Mouse (Mus musculus): Measurements from ENCODE around the gene H2-DMb2. TPM values are rescaled to one million over a fixed set of nuclear protein-coding genes. Genes with fewer than 3 reads are reported as not detected.

The H2-DMb2 gene
- polyA plus RNA-seq, 1 experiment: not detected

DNA sequence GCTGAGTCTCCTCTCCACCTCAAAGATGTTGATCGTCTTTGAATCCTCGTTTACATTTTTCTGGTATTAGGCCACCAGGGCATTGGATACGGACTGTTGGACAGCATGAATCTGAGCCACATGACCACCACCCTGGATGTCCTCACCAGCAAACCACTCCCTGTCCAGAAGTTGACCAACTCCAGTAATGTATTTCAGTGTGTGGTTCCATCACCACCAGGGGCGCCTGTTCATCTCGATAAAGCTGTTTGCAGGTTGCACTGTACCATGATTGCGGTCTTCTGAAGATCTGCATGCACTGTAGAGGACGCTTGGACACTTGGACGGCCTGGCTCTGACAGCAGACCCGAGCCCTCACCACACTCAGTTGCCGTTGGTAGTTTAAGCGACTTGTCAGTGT, 9.8 kb upstream of the H2-DMb2 start:
- peaks cover 9% of the 10 kb centered on the region for H3K27me3 ChIP-seq (ENCODE audit: control insufficient read depth, insufficient read depth, insufficient read length)
- H3K4me3 ChIP-seq: no peak overlapping the region
- H3ac ChIP-seq (ENCODE audit: control insufficient read depth, insufficient read length): no peak overlapping the region
- no peaks in the 10 kb centered on the region for H3K79me2 ChIP-seq (ENCODE audit: control insufficient read depth, insufficient read depth)
- TF ChIP-seq POLR2A (IDR thresholded peaks at IDR 0.05; ENCODE audit: insufficient read length, low read depth) (no peak), SRF (IDR thresholded peaks at IDR 0.05; ENCODE audit: control insufficient read depth, insufficient read length, low read depth) (no peak), MYOG (IDR thresholded peaks at IDR 0.05; ENCODE audit: control insufficient read depth in 1 of 3, insufficient read depth in 1 of 3, insufficient read length in 2 of 3, low read depth in 2 of 3) (no peak), REST (IDR thresholded peaks at IDR 0.05; ENCODE audit: insufficient read depth, insufficient read length) (no peak), POLR2AphosphoS2 (IDR thresholded peaks at IDR 0.05; ENCODE audit: insufficient read length, low read depth) (peak; percentile 16)
- H3K36me3 ChIP-seq (ENCODE audit: control insufficient read depth, insufficient read depth): no peaks in the 10 kb centered on the region
- H3K4me2 ChIP-seq (ENCODE audit: low read depth): no peak overlapping the region

- H3K27me3 ChIP-seq (ENCODE audit: control insufficient read depth, insufficient read depth, insufficient read length): peaks cover 20% of the 10 kb centered on the region
- H3K4me3 ChIP-seq: no peak overlapping the region
- H3K36me3 ChIP-seq (ENCODE audit: control insufficient read depth, insufficient read depth): no peaks in the 10 kb centered on the region
- H3K4me2 ChIP-seq (ENCODE audit: low read depth): no peak overlapping the region
- no peak overlapping the region for H3ac ChIP-seq (ENCODE audit: control insufficient read depth, insufficient read length)
- no peaks in the 10 kb centered on the region for H3K79me2 ChIP-seq (ENCODE audit: control insufficient read depth, insufficient read depth)
- no peak for TF ChIP-seq CEBPB (IDR thresholded peaks at IDR 0.05; ENCODE audit: insufficient read depth, poor library complexity, severe bottlenecking)
- TF ChIP-seq MYOG (IDR thresholded peaks at IDR 0.05; ENCODE audit: control insufficient read depth in 1 of 3, insufficient read depth in 1 of 3, insufficient read length in 2 of 3, low read depth in 2 of 3): no peak
- no peak for TF ChIP-seq SRF (IDR thresholded peaks at IDR 0.05; ENCODE audit: control insufficient read depth, insufficient read length, low read depth)
- TF ChIP-seq TCF12 (IDR thresholded peaks at IDR 0.05; ENCODE audit: insufficient read depth, poor library complexity, severe bottlenecking): no peak
- no peak for TF ChIP-seq E2F4 (IDR thresholded peaks at IDR 0.05; ENCODE audit: insufficient read depth)
- no peak for TF ChIP-seq MYOD1 (IDR thresholded peaks at IDR 0.05; ENCODE audit: control insufficient read depth in 1 of 3, insufficient read length in 2 of 3, low read depth in 2 of 3)
- no peak for TF ChIP-seq TCF3 (IDR thresholded peaks at IDR 0.05; ENCODE audit: insufficient read length, low read depth)
- no peak for TF ChIP-seq POLR2A (IDR thresholded peaks at IDR 0.05; ENCODE audit: insufficient read length, low read depth)
- no peak for TF ChIP-seq POLR2AphosphoS2 (IDR thresholded peaks at IDR 0.05; ENCODE audit: insufficient read length, low read depth)
- TF ChIP-seq REST (IDR thresholded peaks at IDR 0.05; ENCODE audit: insufficient read depth, insufficient read length): no peak
Observed at GRCm38 (mm10) chr17:34134451-34134850, 8.7 kb upstream of the H2-DMb2 start.

- H3K4me2 ChIP-seq (ENCODE audit: low read depth): peak overlapping the region; percentile 47
- H3K4me3 ChIP-seq: no peak overlapping the region
- TF ChIP-seq MYOG (IDR thresholded peaks at IDR 0.05; ENCODE audit: control insufficient read depth in 1 of 3, insufficient read depth in 1 of 3, insufficient read length in 2 of 3, low read depth in 2 of 3) (no peak), MAX (IDR thresholded peaks at IDR 0.05; ENCODE audit: low read depth) (no peak), TCF12 (IDR thresholded peaks at IDR 0.05; ENCODE audit: insufficient read depth, poor library complexity, severe bottlenecking) (no peak), MYOD1 (IDR thresholded peaks at IDR 0.05; ENCODE audit: control insufficient read depth in 1 of 3, insufficient read length in 2 of 3, low read depth in 2 of 3) (no peak), E2F4 (IDR thresholded peaks at IDR 0.05; ENCODE audit: insufficient read depth) (no peak), SRF (IDR thresholded peaks at IDR 0.05; ENCODE audit: control insufficient read depth, insufficient read length, low read depth) (no peak), POLR2A (IDR thresholded peaks at IDR 0.05; ENCODE audit: insufficient read length, low read depth) (no peak), CEBPB (IDR thresholded peaks at IDR 0.05; ENCODE audit: insufficient read depth, poor library complexity, severe bottlenecking) (no peak), POLR2AphosphoS2 (IDR thresholded peaks at IDR 0.05; ENCODE audit: insufficient read length, low read depth) (no peak), TCF3 (IDR thresholded peaks at IDR 0.05; ENCODE audit: insufficient read length, low read depth) (no peak), USF1 (IDR thresholded peaks at IDR 0.05; ENCODE audit: low read depth) (no peak)
- H3K36me3 ChIP-seq (ENCODE audit: control insufficient read depth, insufficient read depth): no peaks in the 10 kb centered on the region
- H3K27me3 ChIP-seq (ENCODE audit: control insufficient read depth, insufficient read depth, insufficient read length): peaks cover 30% of the 10 kb centered on the region
- H3ac ChIP-seq (ENCODE audit: control insufficient read depth, insufficient read length): no peak overlapping the region
- no peaks in the 10 kb centered on the region for H3K79me2 ChIP-seq (ENCODE audit: control insufficient read depth, insufficient read depth)
Observed at GRCm38 (mm10) chr17:34135297-34136224, 7.5 kb upstream of the H2-DMb2 start.

- Histone ChIP-seq H3K4me3 (no peak overlapping the region), H3ac (ENCODE audit: control insufficient read depth, insufficient read length) (no peak overlapping the region), H3K36me3 (ENCODE audit: control insufficient read depth, insufficient read depth) (no peaks in the 10 kb centered on the region), H3K4me2 (ENCODE audit: low read depth) (no peak overlapping the region), H3K27me3 (ENCODE audit: control insufficient read depth, insufficient read depth, insufficient read length) (peaks cover 46% of the 10 kb centered on the region), H3K79me2 (ENCODE audit: control insufficient read depth, insufficient read depth) (no peaks in the 10 kb centered on the region)
- no peak for TF ChIP-seq MYOG (IDR thresholded peaks at IDR 0.05; ENCODE audit: control insufficient read depth in 1 of 3, insufficient read depth in 1 of 3, insufficient read length in 2 of 3, low read depth in 2 of 3)
Observed at GRCm38 (mm10) chr17:34137601-34138000, 5.5 kb upstream of the H2-DMb2 start.

DNA sequence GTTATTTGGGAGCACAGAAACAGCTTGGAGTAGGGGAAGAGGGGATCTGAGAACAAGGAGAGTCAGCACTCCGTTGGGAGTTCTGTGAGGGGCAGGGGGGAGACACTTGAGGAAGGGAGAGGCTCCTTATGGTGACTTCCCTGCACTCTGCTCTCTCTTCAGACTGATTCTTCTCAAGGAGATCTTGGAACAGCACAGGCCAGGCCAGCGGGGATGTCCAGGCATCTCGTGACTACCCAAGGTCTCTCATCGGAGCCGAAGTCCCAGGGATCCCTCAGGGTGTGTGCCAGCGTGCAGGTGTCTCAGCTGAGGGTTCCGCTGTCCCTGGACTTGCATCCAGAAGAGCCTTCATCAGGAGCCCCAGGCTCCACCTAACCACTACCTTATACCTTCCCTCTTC, 4.5 kb upstream of the H2-DMb2 start:
- TF ChIP-seq POLR2AphosphoS2 (IDR thresholded peaks at IDR 0.05; ENCODE audit: insufficient read length, low read depth): no peak
- no peak for TF ChIP-seq CEBPB (IDR thresholded peaks at IDR 0.05; ENCODE audit: insufficient read depth, poor library complexity, severe bottlenecking)
- TF ChIP-seq USF1 (IDR thresholded peaks at IDR 0.05; ENCODE audit: low read depth): no peak
- TF ChIP-seq E2F4 (IDR thresholded peaks at IDR 0.05; ENCODE audit: insufficient read depth): no peak
- TF ChIP-seq SRF (IDR thresholded peaks at IDR 0.05; ENCODE audit: control insufficient read depth, insufficient read length, low read depth): no peak
- TF ChIP-seq MYOG (IDR thresholded peaks at IDR 0.05; ENCODE audit: control insufficient read depth in 1 of 3, insufficient read depth in 1 of 3, insufficient read length in 2 of 3, low read depth in 2 of 3): no peak
- Histone ChIP-seq H3K79me2 (ENCODE audit: control insufficient read depth, insufficient read depth) (no peaks in the 10 kb centered on the region), H3K4me3 (no peak overlapping the region), H3K27me3 (ENCODE audit: control insufficient read depth, insufficient read depth, insufficient read length) (peaks cover 50% of the 10 kb centered on the region), H3K4me2 (ENCODE audit: low read depth) (no peak overlapping the region), H3ac (ENCODE audit: control insufficient read depth, insufficient read length) (no peak overlapping the region), H3K36me3 (ENCODE audit: control insufficient read depth, insufficient read depth) (no peaks in the 10 kb centered on the region)

Data from myocyte (in vitro differentiated cells).